In the genomic region with DNA sequence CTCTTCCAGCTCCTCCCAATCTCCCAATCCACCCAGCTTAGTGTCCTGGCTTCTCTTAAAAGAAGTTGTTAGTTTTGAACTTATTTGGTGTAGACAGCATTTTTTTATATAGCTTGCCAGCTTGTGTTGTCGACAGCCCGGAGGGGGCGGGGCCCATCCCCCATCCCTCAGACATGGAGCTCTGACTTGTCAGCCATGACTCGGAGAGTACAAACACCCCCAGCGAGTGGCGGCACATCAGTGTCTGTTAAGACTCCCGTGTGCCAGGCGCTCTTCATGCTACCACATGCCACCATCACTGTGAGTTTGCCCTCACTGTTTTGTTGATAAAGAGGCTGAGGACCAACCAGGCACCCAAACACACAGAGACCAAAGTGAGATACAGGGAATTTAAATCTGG, we compare ENCODE assay signal across 24 mouse cellular contexts. TPM values are rescaled to one million over a fixed set of nuclear protein-coding genes. Genes with fewer than 3 reads are reported as not detected.
DNase-seq lines count a peak whose midpoint lies in the region; ATAC-seq and TF ChIP-seq lines count a peak whose summit lies in the region.
"Had no signal": no experiment of that assay in that cellular context is flagged by ENCODE, and none has a peak within 500 bp of the region (broad histone marks: within the 10 kb centered on the region; RNA-seq: fewer than 3 reads in every experiment).

No protein-coding gene starts in this region.

- H3K9me3 ChIP-seq in forebrain, embryonic 13.5 days (replicated peaks): no peaks in the 10 kb centered on the region
- no peaks in the 10 kb centered on the region for H3K9me3 ChIP-seq in forebrain, embryonic 11.5 days (ENCODE audit: control insufficient read depth, low read length)
- H3K9me3 ChIP-seq in midbrain, embryonic 11.5 days (ENCODE audit: control insufficient read depth, low read length): no peaks in the 10 kb centered on the region
- H3K9me3 ChIP-seq in midbrain, embryonic 16.5 days (replicated peaks; ENCODE audit: control insufficient read depth, low read length, poor library complexity, severe bottlenecking): no peaks in the 10 kb centered on the region
- H3K9me3 ChIP-seq: hindbrain, embryonic 12.5 days; hindbrain, embryonic 15.5 days had no signal

- TF ChIP-seq POLR2A in brain, embryonic 14.5 days (IDR thresholded peaks at IDR 0.05; ENCODE audit: borderline replicate concordance, extremely low read depth, insufficient read depth, insufficient read length, poor library complexity, severe bottlenecking): no peak

- H3K4me3 ChIP-seq in forebrain, embryonic 13.5 days: no peak overlapping the region
- no peak overlapping the region for H3K4me3 ChIP-seq in forebrain, embryonic 11.5 days (ENCODE audit: low read depth, low read length)
- H3K4me3 ChIP-seq in midbrain, embryonic 11.5 days (ENCODE audit: low read depth, low read length): no peak overlapping the region
- H3K4me3 ChIP-seq in midbrain, embryonic 16.5 days (ENCODE audit: low read depth, low read length): no peak overlapping the region
- H3K4me3 ChIP-seq: heart, adult 2 months; hindbrain, embryonic 12.5 days; hindbrain, embryonic 15.5 days had no signal

- no peak for TF ChIP-seq CTCF in brain, embryonic 14.5 days (IDR thresholded peaks at IDR 0.05; ENCODE audit: borderline replicate concordance, extremely low read depth, insufficient read depth, insufficient read length)

- H3K4me1 ChIP-seq in forebrain, embryonic 13.5 days: peaks cover 23% of the 10 kb centered on the region
- H3K4me1 ChIP-seq in forebrain, embryonic 11.5 days (replicated peaks; ENCODE audit: control insufficient read depth, insufficient read depth, low read length): no peaks in the 10 kb centered on the region
- no peaks in the 10 kb centered on the region for H3K4me1 ChIP-seq in midbrain, embryonic 11.5 days (ENCODE audit: control insufficient read depth, insufficient read depth, low read length)
- H3K4me1 ChIP-seq in midbrain, embryonic 16.5 days (ENCODE audit: control insufficient read depth, insufficient read depth, low read length): peaks cover 11% of the 10 kb centered on the region; the same call in 1 of the 2 replicates

- H3K27me3 ChIP-seq in forebrain, embryonic 13.5 days: no peaks in the 10 kb centered on the region
- no peaks in the 10 kb centered on the region for H3K27me3 ChIP-seq in forebrain, embryonic 11.5 days (ENCODE audit: control insufficient read depth, insufficient read depth, low read length)
- no peaks in the 10 kb centered on the region for H3K27me3 ChIP-seq in midbrain, embryonic 11.5 days (ENCODE audit: control insufficient read depth, insufficient read depth, low read length)
- no peaks in the 10 kb centered on the region for H3K27me3 ChIP-seq in midbrain, embryonic 16.5 days (ENCODE audit: control insufficient read depth, insufficient read depth, low read depth, low read length)
- H3K27me3 ChIP-seq: hindbrain, embryonic 12.5 days; hindbrain, embryonic 15.5 days had no signal

- DNase-seq in forebrain, embryonic 11.5 days (ENCODE audit: low spot score): no peak
- DNase-seq in midbrain, embryonic 11.5 days (ENCODE audit: low spot score, missing footprints): peak; percentile 73
- DNase-seq in brain, embryonic 14.5 days (ENCODE audit: low read depth): peak; percentile 74
- no peak for DNase-seq in layer of hippocampus, adult 9-10 months (ENCODE audit: low spot score)
- DNase-seq in left cerebral cortex, adult 11 months (ENCODE audit: low spot score): no peak
- DNase-seq: adrenal gland, postnatal 10 days; adrenal gland, postnatal 36 days; B cell, adult 2 months; cerebellum, adult 11-12 months; cerebellum, adult 8-10 months; cerebellum, postnatal 10 days; cerebellum, postnatal 36 days; embryo, embryonic 11 days; gastrocnemius, postnatal 10 days; gastrocnemius, postnatal 36 days; heart, adult 2 months had no signal

- H3K4me2 ChIP-seq in forebrain, embryonic 13.5 days: no peak overlapping the region
- H3K4me2 ChIP-seq in forebrain, embryonic 11.5 days (ENCODE audit: low read depth, low read length, severe bottlenecking): no peak overlapping the region
- H3K4me2 ChIP-seq in midbrain, embryonic 11.5 days: no peak overlapping the region
- H3K4me2 ChIP-seq in midbrain, embryonic 16.5 days (ENCODE audit: low read length): no peak overlapping the region
- H3K4me2 ChIP-seq: heart, embryonic 11.5 days; hindbrain, embryonic 12.5 days; hindbrain, embryonic 15.5 days had no signal

- peak; percentile 75 for ATAC-seq in forebrain, embryonic 13.5 days
- ATAC-seq in forebrain, embryonic 11.5 days (replicated peaks; ENCODE audit: low FRiP score): no peak
- ATAC-seq in midbrain, embryonic 11.5 days (ENCODE audit: low FRiP score): no peak
- ATAC-seq in midbrain, embryonic 16.5 days: no peak
- ATAC-seq: intestine, postnatal 0 days; Patski had no signal

- no peak overlapping the region for H3K9ac ChIP-seq in forebrain, embryonic 13.5 days
- H3K9ac ChIP-seq in forebrain, embryonic 11.5 days (ENCODE audit: low read length): no peak overlapping the region
- no peak overlapping the region for H3K9ac ChIP-seq in midbrain, embryonic 11.5 days (ENCODE audit: low read length)
- H3K9ac ChIP-seq in midbrain, embryonic 16.5 days (ENCODE audit: low read depth, low read length): no peak overlapping the region
- H3K9ac ChIP-seq: hindbrain, embryonic 12.5 days; hindbrain, embryonic 15.5 days had no signal

- H3K36me3 ChIP-seq in forebrain, embryonic 13.5 days (ENCODE audit: poor library complexity, severe bottlenecking): no peaks in the 10 kb centered on the region; the same call in 1 of the 2 replicates
- H3K36me3 ChIP-seq in forebrain, embryonic 11.5 days (ENCODE audit: control insufficient read depth, insufficient read depth, low read length): no peaks in the 10 kb centered on the region
- no peaks in the 10 kb centered on the region for H3K36me3 ChIP-seq in midbrain, embryonic 11.5 days (ENCODE audit: control insufficient read depth, insufficient read depth, low read length)
- no peaks in the 10 kb centered on the region for H3K36me3 ChIP-seq in midbrain, embryonic 16.5 days (ENCODE audit: control insufficient read depth, insufficient read depth, low read length)
- H3K36me3 ChIP-seq: G1E; hindbrain, embryonic 12.5 days had no signal

- 67% methylated on average over 8 of the region's 8 CpGs for WGBS in forebrain, embryonic 13.5 days
- 77% methylated on average over 8 of the region's 8 CpGs for WGBS in forebrain, embryonic 11.5 days
- WGBS in midbrain, embryonic 11.5 days: 69% methylated on average over 8 of the region's 8 CpGs
- 57% methylated on average over 8 of the region's 8 CpGs for WGBS in midbrain, embryonic 16.5 days

- no peak overlapping the region for H3K27ac ChIP-seq in forebrain, embryonic 13.5 days
- no peak overlapping the region for H3K27ac ChIP-seq in forebrain, embryonic 11.5 days (ENCODE audit: low read depth, low read length)
- no peak overlapping the region for H3K27ac ChIP-seq in midbrain, embryonic 11.5 days (ENCODE audit: low read depth, low read length)
- H3K27ac ChIP-seq in midbrain, embryonic 16.5 days (ENCODE audit: low read length): no peak overlapping the region
- H3K27ac ChIP-seq: heart, adult 2 months; hindbrain, embryonic 12.5 days; hindbrain, embryonic 15.5 days had no signal

RNA-seq across cellular contexts. Expression of a gene that starts 58.5 kb away (rescaled TPM):
- polyA plus RNA-seq in forebrain, embryonic 13.5 days (2015; fragmentation: Nextera tagmentation; extraction: Ambion mirVana): 2.1 and 2.4 TPM in 2 replicates
- 2.6 and 2.9 TPM in 2 replicates for polyA plus RNA-seq in forebrain, embryonic 11.5 days (2014; fragmentation: Nextera tagmentation; extraction: Ambion mirVana)
- polyA plus RNA-seq in midbrain, embryonic 11.5 days (2014; fragmentation: Nextera tagmentation; extraction: Ambion mirVana): 2.7 and 3.2 TPM in 2 replicates
- polyA plus RNA-seq in midbrain, embryonic 16.5 days (2015; fragmentation: Nextera tagmentation; extraction: Ambion mirVana): 3.0 and 3.6 TPM in 2 replicates
- polyA plus RNA-seq in brain, embryonic 14.5 days (2012; rRNA removed): 1.8 and 2.4 TPM in 2 replicates
- polyA plus RNA-seq: G1E had no signal

Comparison
In these comparisons a context has a peak if more than half of its experiments do, and no peak if none do; other contexts are left out.
1. DNase-seq: peak in midbrain, embryonic 11.5 days (single experiment) and brain, embryonic 14.5 days (single experiment); none in forebrain, embryonic 11.5 days (single experiment), layer of hippocampus, adult 9-10 months (single experiment) and left cerebral cortex, adult 11 months (single experiment).